Mouse (Mus musculus): ENCODE measurements around the gene Ntrk3. TPM values are rescaled to one million over a fixed set of nuclear protein-coding genes. Genes with fewer than 3 reads are reported as not detected.

Ntrk3 gene
- polyA plus RNA-seq, 1 experiment from 2014 or later, result 1.3 TPM

DNA sequence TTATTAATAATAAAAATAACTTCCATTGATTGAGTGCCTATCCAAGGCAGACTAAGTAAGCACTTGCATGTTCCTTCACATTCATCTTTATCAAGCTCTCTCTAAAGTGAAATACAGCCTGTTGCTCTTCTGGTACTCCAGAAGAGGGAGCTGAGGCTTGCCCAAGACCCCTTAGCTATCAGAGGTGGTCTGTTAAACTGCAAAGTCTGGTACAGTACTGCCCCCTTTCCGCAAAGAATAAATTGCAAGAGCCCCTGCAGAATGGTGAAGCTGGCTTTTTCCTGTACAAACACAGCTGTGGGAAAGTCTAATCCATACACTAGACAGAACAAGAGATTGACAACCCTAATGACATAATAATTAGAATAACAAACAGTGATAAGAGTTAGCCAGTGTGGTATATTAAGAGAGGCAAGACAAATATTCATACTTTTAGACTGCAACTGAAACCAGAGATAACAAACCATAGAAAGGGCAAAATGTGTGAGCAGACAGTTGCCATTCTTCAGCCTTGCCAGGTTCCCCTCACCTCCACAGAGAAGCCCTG lies 470.3 kb downstream of the Ntrk3 start:
- WGBS, result 13% methylated on average over 1 of the region's 1 CpGs
- H3K9me3 ChIP-seq (ENCODE audit: control insufficient read depth, low read length), result no peaks in the 10 kb centered on the region
- H3K27me3 ChIP-seq (ENCODE audit: control insufficient read depth, insufficient read depth, low read length), result no peaks in the 10 kb centered on the region
- no peaks in the 10 kb centered on the region for H3K36me3 ChIP-seq (ENCODE audit: control insufficient read depth, insufficient read depth, low read length)
- H3K27ac ChIP-seq (replicated peaks in 1 of 2; ENCODE audit: control insufficient read depth in 1 of 2, insufficient read depth in 1 of 2, low read depth in 2 of 2, low read length in 2 of 2), result no peak overlapping the region
- no peak overlapping the region for H3K4me2 ChIP-seq (ENCODE audit: low read length)
- no peak overlapping the region for H3K4me3 ChIP-seq (ENCODE audit: control insufficient read depth in 1 of 2, insufficient read depth in 1 of 2, low read depth in 1 of 2, low read length in 2 of 2)
- H3K9ac ChIP-seq (ENCODE audit: low read length), result no peak overlapping the region
- no peaks in the 10 kb centered on the region for H3K4me1 ChIP-seq (ENCODE audit: control insufficient read depth in 2 of 2, insufficient read depth in 2 of 2, low read length in 2 of 2)
- no peak for ATAC-seq (ENCODE audit: insufficient number of reproducible peaks, insufficient read depth, low FRiP score, low read depth)

DNA sequence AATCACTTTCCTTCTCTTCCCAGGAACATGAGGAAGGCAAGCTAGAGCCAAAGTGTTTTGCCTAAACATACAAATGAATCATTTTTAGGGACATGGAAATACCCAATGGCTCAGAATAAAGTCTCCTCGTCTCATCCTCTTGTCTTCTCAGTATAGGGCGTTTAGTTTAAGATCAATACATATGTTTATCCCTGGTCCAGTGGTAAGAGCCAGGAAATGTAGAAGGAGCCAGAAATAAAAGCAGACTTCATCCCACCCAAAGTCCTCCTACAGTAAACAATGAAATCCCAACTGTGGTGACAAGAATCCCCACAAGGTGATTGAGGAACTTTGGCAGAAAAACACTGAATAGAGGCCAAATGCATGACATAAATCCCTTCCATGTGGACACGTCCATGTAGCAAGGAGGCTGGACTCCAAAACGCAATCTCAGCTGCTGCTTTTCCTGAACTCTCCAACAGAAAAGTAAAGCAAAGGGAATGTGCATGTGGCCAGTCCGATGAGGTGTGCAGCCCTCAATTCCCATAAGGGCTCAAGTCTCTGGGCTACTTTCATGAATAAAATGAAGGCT lies 473.3 kb downstream of the Ntrk3 start:
- 54% methylated on average over 5 of the region's 5 CpGs for WGBS

DNA sequence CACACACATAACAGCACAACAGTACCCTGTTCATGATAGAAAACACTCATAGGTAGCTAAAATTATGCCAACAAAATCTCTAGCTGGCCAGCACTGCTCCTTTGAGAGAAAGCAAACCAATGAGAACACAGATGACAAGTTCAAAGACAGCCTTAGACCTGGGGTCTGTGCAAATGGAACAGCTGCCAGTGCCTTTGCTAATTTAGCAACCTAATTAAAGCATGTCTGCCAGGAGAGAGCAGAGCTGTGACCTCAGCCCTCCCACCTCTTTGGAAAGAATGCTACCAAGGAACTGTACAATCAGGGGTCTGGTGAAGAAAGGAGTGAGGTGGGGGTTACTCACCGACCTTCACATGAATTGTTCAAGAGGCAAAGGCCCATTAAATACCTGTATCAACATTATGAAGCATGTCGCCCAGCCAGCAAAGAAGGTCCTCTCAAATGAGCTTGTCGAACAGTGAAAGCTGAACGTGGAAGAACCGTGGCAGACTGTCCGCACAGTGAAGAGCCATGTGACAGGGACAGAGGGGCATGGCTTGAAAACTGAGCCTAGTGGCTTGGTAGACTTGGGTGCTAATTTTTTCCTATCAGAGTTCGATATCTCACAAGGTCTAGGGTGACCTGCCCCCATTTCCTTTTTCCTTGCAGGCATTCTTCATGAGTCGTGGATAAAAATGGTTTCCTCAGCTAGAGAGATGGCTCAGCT lies 476.2 kb downstream of the Ntrk3 start:
- Histone ChIP-seq H3K27me3 (ENCODE audit: control insufficient read depth, insufficient read depth, low read length) (no peaks in the 10 kb centered on the region), H3K4me2 (ENCODE audit: low read length) (no peak overlapping the region), H3K4me1 (ENCODE audit: control insufficient read depth in 2 of 2, insufficient read depth in 2 of 2, low read length in 2 of 2) (no peaks in the 10 kb centered on the region), H3K9me3 (ENCODE audit: control insufficient read depth, low read length) (no peaks in the 10 kb centered on the region), H3K36me3 (ENCODE audit: control insufficient read depth, insufficient read depth, low read length) (no peaks in the 10 kb centered on the region), H3K9ac (ENCODE audit: low read length) (no peak overlapping the region), H3K27ac (replicated peaks in 1 of 2; ENCODE audit: control insufficient read depth in 1 of 2, insufficient read depth in 1 of 2, low read depth in 2 of 2, low read length in 2 of 2) (no peak overlapping the region), H3K4me3 (ENCODE audit: control insufficient read depth in 1 of 2, insufficient read depth in 1 of 2, low read depth in 1 of 2, low read length in 2 of 2) (no peak overlapping the region)
- 71% methylated on average over 8 of the region's 8 CpGs for WGBS
- no peak for ATAC-seq (ENCODE audit: insufficient number of reproducible peaks, insufficient read depth, low FRiP score, low read depth)

More for the DNA sequence above, 473.3 kb downstream of the Ntrk3 start:
- Histone ChIP-seq H3K4me1 (ENCODE audit: control insufficient read depth in 2 of 2, insufficient read depth in 2 of 2, low read length in 2 of 2) (no peaks in the 10 kb centered on the region), H3K4me3 (ENCODE audit: control insufficient read depth in 1 of 2, insufficient read depth in 1 of 2, low read depth in 1 of 2, low read length in 2 of 2) (no peak overlapping the region), H3K27me3 (ENCODE audit: control insufficient read depth, insufficient read depth, low read length) (no peaks in the 10 kb centered on the region), H3K4me2 (ENCODE audit: low read length) (no peak overlapping the region), H3K9ac (ENCODE audit: low read length) (no peak overlapping the region), H3K9me3 (ENCODE audit: control insufficient read depth, low read length) (no peaks in the 10 kb centered on the region), H3K27ac (replicated peaks in 1 of 2; ENCODE audit: control insufficient read depth in 1 of 2, insufficient read depth in 1 of 2, low read depth in 2 of 2, low read length in 2 of 2) (no peak overlapping the region), H3K36me3 (ENCODE audit: control insufficient read depth, insufficient read depth, low read length) (no peaks in the 10 kb centered on the region)
- no peak for ATAC-seq (ENCODE audit: insufficient number of reproducible peaks, insufficient read depth, low FRiP score, low read depth)

DNA sequence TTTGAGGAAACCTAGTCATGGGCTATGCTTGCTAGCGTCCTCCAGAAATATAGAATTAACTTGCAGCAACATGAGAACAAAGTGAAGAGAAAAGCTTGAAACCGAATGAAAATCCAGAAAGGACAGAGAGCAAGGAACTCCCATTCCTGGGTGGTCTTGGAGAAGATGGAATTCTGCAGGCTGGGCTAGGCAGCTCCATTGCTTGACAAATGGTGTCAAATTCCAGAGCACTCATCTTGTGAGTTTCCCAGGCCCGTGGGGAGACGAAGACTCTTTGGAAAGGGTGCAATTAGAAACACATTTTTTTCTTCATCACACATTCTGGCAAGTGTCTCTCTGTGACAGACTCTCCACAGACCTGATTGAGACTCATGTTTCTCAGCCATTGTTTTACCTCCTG lies 479.7 kb downstream of the Ntrk3 start:
- Histone ChIP-seq H3K36me3 (ENCODE audit: control insufficient read depth, insufficient read depth, low read length) (no peaks in the 10 kb centered on the region), H3K27me3 (ENCODE audit: control insufficient read depth, insufficient read depth, low read length) (no peaks in the 10 kb centered on the region), H3K4me2 (ENCODE audit: low read length) (no peak overlapping the region), H3K4me3 (ENCODE audit: control insufficient read depth in 1 of 2, insufficient read depth in 1 of 2, low read depth in 1 of 2, low read length in 2 of 2) (no peak overlapping the region), H3K9me3 (ENCODE audit: control insufficient read depth, low read length) (no peaks in the 10 kb centered on the region), H3K27ac (replicated peaks in 1 of 2; ENCODE audit: control insufficient read depth in 1 of 2, insufficient read depth in 1 of 2, low read depth in 2 of 2, low read length in 2 of 2) (no peak overlapping the region), H3K4me1 (ENCODE audit: control insufficient read depth in 2 of 2, insufficient read depth in 2 of 2, low read length in 2 of 2) (no peaks in the 10 kb centered on the region), H3K9ac (ENCODE audit: low read length) (no peak overlapping the region)
- WGBS, result 18% methylated on average over 4 of the region's 4 CpGs
- no peak for ATAC-seq (ENCODE audit: insufficient number of reproducible peaks, insufficient read depth, low FRiP score, low read depth)

DNA sequence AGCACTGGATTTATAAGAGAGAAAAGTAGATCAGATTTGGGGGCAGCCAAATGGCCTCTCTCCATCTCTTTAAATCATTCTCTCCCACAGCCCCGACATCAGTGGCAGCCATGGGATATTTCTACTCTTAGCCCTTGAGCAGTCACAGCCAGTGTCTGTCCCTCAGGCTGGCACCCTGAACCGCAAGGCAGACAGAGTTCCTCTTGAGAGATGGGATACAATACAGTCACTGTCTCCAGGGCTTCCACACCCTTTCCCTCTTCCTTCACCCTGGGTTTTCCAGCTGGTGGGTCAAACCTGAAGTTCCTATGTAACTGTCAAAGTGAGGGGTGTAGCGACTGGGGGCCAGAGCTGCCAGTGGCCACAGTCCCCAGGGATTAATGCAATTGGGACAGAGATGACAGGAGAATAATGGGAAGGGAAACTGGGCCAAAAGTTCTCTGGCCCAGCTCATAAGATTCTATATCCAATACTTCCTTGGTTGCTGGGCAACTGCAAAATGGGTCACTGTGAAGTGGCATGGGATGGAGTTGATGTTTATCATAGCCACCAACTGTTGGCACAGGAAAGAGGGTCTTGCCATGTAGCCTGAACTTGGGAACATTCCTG lies 483.9 kb downstream of the Ntrk3 start:
- no peaks in the 10 kb centered on the region for H3K9me3 ChIP-seq (ENCODE audit: control insufficient read depth, low read length)

DNA sequence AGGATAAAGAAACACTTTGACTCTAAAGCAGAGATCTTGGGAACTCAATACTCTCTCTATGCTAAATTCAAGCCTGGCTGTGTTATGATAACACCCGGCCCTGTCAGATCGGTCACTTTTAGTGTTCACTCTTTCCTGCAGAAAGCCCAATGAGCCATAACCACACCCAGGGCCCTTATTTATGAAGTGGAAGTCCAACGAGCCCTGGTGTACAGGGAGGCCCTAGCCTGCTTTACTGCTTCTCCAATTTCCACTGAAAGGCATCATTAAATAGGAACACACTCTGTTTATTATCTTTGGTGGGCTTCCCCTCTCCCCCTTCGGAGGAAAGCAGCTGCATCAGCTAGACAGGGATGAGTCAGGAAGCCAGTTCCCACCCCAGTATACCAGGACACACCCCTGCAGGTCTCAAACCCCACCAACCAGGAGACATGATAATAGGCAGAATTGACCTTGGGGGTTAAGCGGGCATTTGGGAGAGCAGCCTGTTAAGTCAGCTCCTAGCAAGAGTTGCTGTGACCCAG lies 489.6 kb downstream of the Ntrk3 start:
- no peak overlapping the region for H3K9ac ChIP-seq (ENCODE audit: low read length)
- no peaks in the 10 kb centered on the region for H3K27me3 ChIP-seq (ENCODE audit: control insufficient read depth, insufficient read depth, low read length)
- H3K27ac ChIP-seq (replicated peaks in 1 of 2; ENCODE audit: control insufficient read depth in 1 of 2, insufficient read depth in 1 of 2, low read depth in 2 of 2, low read length in 2 of 2), result no peak overlapping the region
- 67% methylated on average over 5 of the region's 5 CpGs for WGBS
- no peak for ATAC-seq (ENCODE audit: insufficient number of reproducible peaks, insufficient read depth, low FRiP score, low read depth)
- H3K36me3 ChIP-seq (ENCODE audit: control insufficient read depth, insufficient read depth, low read length), result no peaks in the 10 kb centered on the region
- H3K9me3 ChIP-seq (ENCODE audit: control insufficient read depth, low read length), result no peaks in the 10 kb centered on the region
- H3K4me1 ChIP-seq (ENCODE audit: control insufficient read depth in 2 of 2, insufficient read depth in 2 of 2, low read length in 2 of 2), result no peaks in the 10 kb centered on the region
- no peak overlapping the region for H3K4me3 ChIP-seq (ENCODE audit: control insufficient read depth in 1 of 2, insufficient read depth in 1 of 2, low read depth in 1 of 2, low read length in 2 of 2)
- no peak overlapping the region for H3K4me2 ChIP-seq (ENCODE audit: low read length)

More for the DNA sequence above, 483.9 kb downstream of the Ntrk3 start:
- ATAC-seq (ENCODE audit: insufficient number of reproducible peaks, insufficient read depth, low FRiP score, low read depth), result no peak
- H3K4me3 ChIP-seq (ENCODE audit: control insufficient read depth in 1 of 2, insufficient read depth in 1 of 2, low read depth in 1 of 2, low read length in 2 of 2), result no peak overlapping the region
- H3K27ac ChIP-seq (replicated peaks in 1 of 2; ENCODE audit: control insufficient read depth in 1 of 2, insufficient read depth in 1 of 2, low read depth in 2 of 2, low read length in 2 of 2), result no peak overlapping the region
- H3K27me3 ChIP-seq (ENCODE audit: control insufficient read depth, insufficient read depth, low read length), result no peaks in the 10 kb centered on the region
- WGBS, result 62% methylated on average over 3 of the region's 3 CpGs
- H3K36me3 ChIP-seq (ENCODE audit: control insufficient read depth, insufficient read depth, low read length), result no peaks in the 10 kb centered on the region
- H3K4me2 ChIP-seq (ENCODE audit: low read length), result no peak overlapping the region
- no peaks in the 10 kb centered on the region for H3K4me1 ChIP-seq (ENCODE audit: control insufficient read depth in 2 of 2, insufficient read depth in 2 of 2, low read length in 2 of 2)
- no peak overlapping the region for H3K9ac ChIP-seq (ENCODE audit: low read length)

DNA sequence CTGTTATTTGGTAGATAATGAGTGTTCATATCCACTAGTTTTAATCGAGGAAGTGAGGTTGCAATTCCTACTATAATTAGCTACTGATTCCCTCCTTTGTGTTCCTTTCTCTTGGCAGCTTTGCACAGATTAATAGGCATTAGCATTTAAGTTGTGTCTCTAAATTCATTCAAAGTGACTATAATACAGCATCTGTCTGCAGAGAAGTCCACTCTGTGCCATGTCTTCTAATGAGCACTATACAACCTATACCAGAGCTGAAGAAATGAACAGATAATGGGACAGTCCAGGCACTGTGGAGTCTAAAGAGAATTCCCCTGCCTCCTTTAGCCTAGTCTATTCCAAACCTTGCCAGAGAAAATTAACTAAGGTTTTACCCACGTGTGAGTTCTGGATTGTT lies 498.8 kb downstream of the Ntrk3 start:
- no peak overlapping the region for H3K27ac ChIP-seq (replicated peaks in 1 of 2; ENCODE audit: control insufficient read depth in 1 of 2, insufficient read depth in 1 of 2, low read depth in 2 of 2, low read length in 2 of 2)
- 55% methylated on average over 2 of the region's 2 CpGs for WGBS
- H3K9me3 ChIP-seq (ENCODE audit: control insufficient read depth, low read length), result no peaks in the 10 kb centered on the region
- H3K9ac ChIP-seq (ENCODE audit: low read length), result no peak overlapping the region
- ATAC-seq (ENCODE audit: insufficient number of reproducible peaks, insufficient read depth, low FRiP score, low read depth), result no peak
- no peak overlapping the region for H3K4me3 ChIP-seq (ENCODE audit: control insufficient read depth in 1 of 2, insufficient read depth in 1 of 2, low read depth in 1 of 2, low read length in 2 of 2)
- H3K36me3 ChIP-seq (ENCODE audit: control insufficient read depth, insufficient read depth, low read length), result no peaks in the 10 kb centered on the region
- H3K27me3 ChIP-seq (ENCODE audit: control insufficient read depth, insufficient read depth, low read length), result no peaks in the 10 kb centered on the region
- no peaks in the 10 kb centered on the region for H3K4me1 ChIP-seq (ENCODE audit: control insufficient read depth in 2 of 2, insufficient read depth in 2 of 2, low read length in 2 of 2)
- H3K4me2 ChIP-seq (ENCODE audit: low read length), result no peak overlapping the region

Measured in heart, embryonic 14.5 days (tissue).